23 mouse cellular contexts compared by ENCODE assay signal in genomic region chr17:46438298-46438873, GRCm38 (mm10). TPM values are rescaled to one million over a fixed set of nuclear protein-coding genes. Genes with fewer than 3 reads are reported as not detected.
A peak's percentile ranks its signal among the peaks of the same experiment; 100 is the strongest.
DNase-seq lines count a peak whose midpoint lies in the region; ATAC-seq lines count a peak whose summit lies in the region.
"Had no signal": no experiment of that assay in that cellular context is flagged by ENCODE, and none has a peak within 500 bp of the region (broad histone marks: within the 10 kb centered on the region; RNA-seq: fewer than 3 reads in every experiment).

TSS of gene Slc22a7 (minus strand) at chr17:46438457.

- H3K9ac ChIP-seq in forebrain, embryonic 11.5 days (ENCODE audit: low read length) = no peak within 1 kb of the TSS
- H3K9ac ChIP-seq in kidney, embryonic 15.5 days = no peak within 1 kb of the TSS
- H3K9ac ChIP-seq: embryonic facial prominence, embryonic 15.5 days; forebrain, embryonic 13.5 days; heart, embryonic 13.5 days; neural tube, embryonic 15.5 days had no signal

- H3K27me3 ChIP-seq in forebrain, embryonic 11.5 days (ENCODE audit: control insufficient read depth, insufficient read depth, low read length) = peaks cover under 1% of the 10 kb centered on the region
- H3K27me3 ChIP-seq in forebrain, embryonic 10.5 days (ENCODE audit: poor library complexity, severe bottlenecking) = peaks cover 78% of the 10 kb centered on the region
- H3K27me3 ChIP-seq in kidney, embryonic 15.5 days = peaks cover 61% of the 10 kb centered on the region

- no peaks in the 10 kb centered on the region for H3K4me1 ChIP-seq in forebrain, embryonic 11.5 days (replicated peaks; ENCODE audit: control insufficient read depth, insufficient read depth, low read length)
- H3K4me1 ChIP-seq in forebrain, embryonic 10.5 days = peaks cover 33% of the 10 kb centered on the region
- H3K4me1 ChIP-seq in kidney, embryonic 15.5 days = peaks cover 23% of the 10 kb centered on the region

- ATAC-seq in forebrain, embryonic 11.5 days (replicated peaks; ENCODE audit: low FRiP score) = no peak
- ATAC-seq in kidney, embryonic 15.5 days (replicated peaks; ENCODE audit: low FRiP score) = no peak
- ATAC-seq: forebrain, embryonic 13.5 days had no signal

- DNase-seq in forebrain, embryonic 11.5 days (ENCODE audit: low spot score) = peak; percentile 30
- no peak for DNase-seq in forebrain, embryonic 10.5 days (ENCODE audit: extremely low spot score, low spot score)
- DNase-seq in kidney, adult 9 months = peak; percentile 83
- peak; percentile 59 for DNase-seq in ES-CJ7 (ENCODE audit: low read depth, low spot score)
- DNase-seq in kidney, postnatal 25 days = peak; percentile 38 to 81
- no peak for DNase-seq in embryo, embryonic 9.5 days (ENCODE audit: extremely low spot score)
- DNase-seq in thymus, postnatal 4 days = no peak
- DNase-seq: adrenal gland, postnatal 10 days; heart, adult 18-20 months; heart, postnatal 36 days; lung, adult 18-20 months; lung, postnatal 14 days; midbrain, embryonic 14.5 days; right cerebral cortex, postnatal 14 days; spleen, adult 18-20 months; thymus, postnatal 36 days had no signal

- WGBS in forebrain, embryonic 11.5 days = 81% methylated on average over 4 of the region's 4 CpGs
- 77% methylated on average over 4 of the region's 4 CpGs for whole genome bisulfite sequencing in forebrain, embryonic 10.5 days
- 79% methylated on average over 4 of the region's 4 CpGs for WGBS in kidney, embryonic 15.5 days

- no peaks in the 10 kb centered on the region for H3K9me3 ChIP-seq in forebrain, embryonic 11.5 days (ENCODE audit: control insufficient read depth, low read length)
- no peaks in the 10 kb centered on the region for H3K9me3 ChIP-seq in forebrain, embryonic 10.5 days
- H3K9me3 ChIP-seq in kidney, embryonic 15.5 days (replicated peaks) = no peaks in the 10 kb centered on the region
- H3K9me3 ChIP-seq: embryonic facial prominence, embryonic 15.5 days; forebrain, embryonic 13.5 days; heart, embryonic 13.5 days; neural tube, embryonic 15.5 days had no signal

- no peak within 1 kb of the TSS for H3K27ac ChIP-seq in forebrain, embryonic 11.5 days (ENCODE audit: low read depth, low read length)
- H3K27ac ChIP-seq in forebrain, embryonic 10.5 days = no peak within 1 kb of the TSS
- no peak within 1 kb of the TSS for H3K27ac ChIP-seq in kidney, embryonic 15.5 days
- H3K27ac ChIP-seq: embryonic facial prominence, embryonic 15.5 days; forebrain, embryonic 13.5 days; heart, embryonic 13.5 days; neural tube, embryonic 15.5 days had no signal

- H3K36me3 ChIP-seq in forebrain, embryonic 11.5 days (ENCODE audit: control insufficient read depth, insufficient read depth, low read length) = no peaks in the 10 kb centered on the region
- H3K36me3 ChIP-seq in forebrain, embryonic 10.5 days (replicated peaks) = no peaks in the 10 kb centered on the region
- H3K36me3 ChIP-seq in kidney, embryonic 15.5 days = no peaks in the 10 kb centered on the region
- H3K36me3 ChIP-seq: embryonic facial prominence, embryonic 15.5 days; heart, embryonic 13.5 days; neural tube, embryonic 15.5 days had no signal

- H3K4me2 ChIP-seq in forebrain, embryonic 11.5 days (ENCODE audit: low read depth, low read length, severe bottlenecking) = no peak within 1 kb of the TSS
- no peak within 1 kb of the TSS for H3K4me2 ChIP-seq in kidney, embryonic 15.5 days
- H3K4me2 ChIP-seq: embryonic facial prominence, embryonic 15.5 days; forebrain, embryonic 13.5 days had no signal

- H3K4me3 ChIP-seq in forebrain, embryonic 11.5 days (ENCODE audit: low read depth, low read length) = no peak within 1 kb of the TSS
- no peak within 1 kb of the TSS for H3K4me3 ChIP-seq in forebrain, embryonic 10.5 days
- no peak within 1 kb of the TSS for H3K4me3 ChIP-seq in kidney, embryonic 15.5 days (replicated peaks)
- H3K4me3 ChIP-seq: embryonic facial prominence, embryonic 15.5 days; forebrain, embryonic 13.5 days; heart, embryonic 13.5 days; neural tube, embryonic 15.5 days had no signal

RNA-seq across cellular contexts. Expression of gene Slc22a7, which starts in this region (rescaled TPM):
- polyA plus RNA-seq in forebrain, embryonic 11.5 days (2014; fragmentation: Nextera tagmentation; extraction: Ambion mirVana) = not detected in 2 replicates
- polyA plus RNA-seq in forebrain, embryonic 10.5 days (2016; fragmentation: Nextera tagmentation; extraction: Ambion mirVana) = not detected in 2 replicates
- not detected in 2 replicates for polyA plus RNA-seq in kidney, embryonic 15.5 days (2015; fragmentation: Nextera tagmentation; extraction: Ambion mirVana)
- polyA plus RNA-seq: forebrain, embryonic 13.5 days; heart, embryonic 13.5 days; large intestine, adult 2 months; limb, embryonic 11.5 days; midbrain, embryonic 14.5 days; neural tube, embryonic 15.5 days had no signal

Comparison
In these comparisons a context has a peak if more than half of its experiments do, and no peak if none do; other contexts are left out.
1. Peak in DNase-seq in forebrain, embryonic 11.5 days; RNA of the gene not detected or under 1 TPM.
2. DNase-seq: peak in kidney, adult 9 months (single experiment), ES-CJ7 (single experiment) and kidney, postnatal 25 days (2 of 2); none in forebrain, embryonic 10.5 days (single experiment), embryo, embryonic 9.5 days (single experiment) and thymus, postnatal 4 days (single experiment).